Mouse (Mus musculus) thymus, postnatal 14 days (tissue): ENCODE results near the gene Prickle4.
A peak's percentile ranks its signal among the peaks of the same experiment; 100 is the strongest.

Source experiments
- DNase-seq: peaks from one replicate; pipeline ENCODE4 v3.0.0; 2021

Prickle4 gene

GRCm38 (mm10) chr17:47694503-47695336 is at the start of gene Prickle4:
Gene Prickle4, minus strand, starts transcription at chr17:47694736.
- peak; percentile 97 for DNase-seq

GRCm38 (mm10) chr17:47744086-47744485 is 49.5 kb upstream of the Prickle4 start:
- no peak for DNase-seq

- DNase-seq: peak; percentile 34
Measured at GRCm38 (mm10) chr17:47742991-47743734, 48.6 kb upstream of the Prickle4 start.

DNA sequence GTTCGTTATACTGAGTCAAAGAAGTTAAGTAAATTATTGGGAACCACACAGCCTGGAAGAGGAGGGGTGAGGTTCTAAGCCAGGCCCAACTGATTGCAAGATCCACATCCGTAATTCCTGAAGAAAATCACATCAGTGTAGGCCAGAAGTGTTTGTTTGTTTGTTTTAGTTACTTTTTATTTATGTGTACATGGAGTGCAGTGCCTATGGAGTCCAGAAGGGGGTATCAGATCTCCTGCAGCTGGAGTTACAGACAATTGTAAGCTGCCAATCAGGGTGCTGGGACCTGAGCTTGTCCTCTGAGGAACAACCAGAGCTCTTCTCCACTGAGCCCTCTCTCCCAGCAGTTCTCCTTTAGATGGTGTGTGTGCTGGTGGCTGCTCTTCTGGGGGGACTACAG is 45.6 kb upstream of the Prickle4 start:
- peak; percentile 20 for DNase-seq

- DNase-seq: peak; percentile 56
Measured at GRCm38 (mm10) chr17:47738879-47739798, 44.6 kb upstream of the Prickle4 start.

DNA sequence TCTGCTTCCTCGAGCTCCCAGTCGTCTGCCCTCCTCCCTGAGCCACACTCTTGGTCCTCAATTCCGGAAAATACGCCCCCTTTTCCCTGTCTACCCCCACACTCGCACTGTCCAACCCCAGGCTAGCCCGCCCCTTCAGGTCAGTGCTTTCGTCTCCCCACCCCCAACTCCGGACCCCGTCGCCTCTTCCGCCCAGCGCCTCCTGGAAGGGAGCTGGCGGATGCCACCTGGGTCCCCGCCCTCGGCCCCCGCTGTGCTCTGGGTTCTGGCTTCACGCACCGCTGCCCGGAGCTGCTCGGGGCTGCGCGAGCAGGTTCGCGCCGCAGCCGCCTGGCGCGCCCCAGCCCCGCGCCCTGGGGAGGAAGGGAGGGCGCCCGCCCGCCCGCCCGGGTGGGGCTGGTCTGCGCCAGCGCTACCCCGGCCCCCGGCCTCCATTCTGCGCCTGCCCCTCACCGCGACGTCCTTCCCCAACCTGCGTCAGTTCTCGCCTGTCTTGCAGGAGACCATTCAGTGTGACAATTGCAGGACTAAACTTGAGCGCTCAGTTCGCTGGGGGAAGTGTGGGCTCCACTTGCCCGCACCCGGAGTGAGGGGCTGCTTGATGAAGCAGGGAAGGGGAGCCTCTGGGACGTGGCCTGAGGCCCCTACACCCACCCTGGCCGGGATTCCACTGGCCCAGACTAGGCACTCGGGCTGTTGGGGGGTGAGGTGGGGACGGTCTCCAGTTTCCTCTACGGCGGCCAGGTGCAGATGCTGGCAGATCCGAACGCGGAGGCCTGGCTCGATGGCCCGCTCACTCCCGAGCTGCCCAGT is 43.7 kb upstream of the Prickle4 start:
- peak; percentile 69 for DNase-seq

- DNase-seq: peak; percentile 62
Measured at GRCm38 (mm10) chr17:47737271-47738065, 42.9 kb upstream of the Prickle4 start.

DNA sequence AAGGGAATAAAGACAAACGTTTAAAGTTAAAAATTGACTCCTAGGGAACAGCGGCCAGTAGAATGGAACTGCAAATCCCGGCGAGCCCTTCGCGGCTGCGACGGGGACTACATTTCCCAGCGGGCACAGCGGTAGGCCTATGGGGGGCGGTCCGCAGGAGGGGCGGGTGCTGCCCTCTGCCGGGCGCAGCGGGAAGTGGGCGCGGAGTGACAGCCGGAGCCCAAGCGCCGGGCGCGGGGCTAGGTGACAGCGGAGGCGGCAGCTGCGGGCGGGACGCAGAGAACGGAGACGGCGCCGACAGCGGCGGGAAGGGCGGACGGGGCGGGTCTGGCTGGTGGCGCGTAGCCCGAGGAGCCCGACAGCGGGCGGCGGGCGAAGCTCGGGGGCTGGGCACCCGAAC is 42.3 kb upstream of the Prickle4 start, which contains the start of gene Tfeb:
Gene Tfeb, plus strand, starts transcription at position 175 of the 400 bp plus-strand sequence.
- peak; percentile 99 for DNase-seq

GRCm38 (mm10) chr17:47735553-47736100 is 41.1 kb upstream of the Prickle4 start:
- DNase-seq: no peak

- no peak for DNase-seq
Measured at GRCm38 (mm10) chr17:47730633-47731575, 36.4 kb upstream of the Prickle4 start.

DNA sequence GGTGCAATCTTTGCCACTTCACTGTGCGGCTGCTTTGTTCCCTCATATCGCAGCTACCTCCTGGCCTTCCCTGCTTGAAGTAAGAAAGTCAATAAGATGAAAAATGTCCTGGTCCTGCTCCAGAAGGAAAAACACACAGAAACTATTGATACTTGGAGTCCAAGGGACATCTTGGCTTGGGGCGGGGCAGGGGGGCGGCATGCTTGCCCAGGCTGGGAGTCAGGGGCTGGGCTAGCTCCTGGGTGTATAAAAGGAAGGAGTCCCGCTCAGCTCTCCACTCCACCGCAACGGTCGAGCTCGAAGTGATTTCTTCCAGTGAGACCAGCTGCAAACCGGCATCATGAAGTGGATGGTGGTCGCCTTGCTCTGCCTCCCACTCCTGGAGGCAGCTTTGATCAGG is 32.0 kb upstream of the Prickle4 start, which contains the start of gene Pgc:
Gene Pgc, plus strand, starts transcription at position 277 of the 400 bp plus-strand sequence.
- no peak for DNase-seq

- no peak for DNase-seq
Measured at GRCm38 (mm10) chr17:47721183-47721582, 26.6 kb upstream of the Prickle4 start.

- no peak for DNase-seq
Measured at GRCm38 (mm10) chr17:47715037-47715436, 20.5 kb upstream of the Prickle4 start.

DNA sequence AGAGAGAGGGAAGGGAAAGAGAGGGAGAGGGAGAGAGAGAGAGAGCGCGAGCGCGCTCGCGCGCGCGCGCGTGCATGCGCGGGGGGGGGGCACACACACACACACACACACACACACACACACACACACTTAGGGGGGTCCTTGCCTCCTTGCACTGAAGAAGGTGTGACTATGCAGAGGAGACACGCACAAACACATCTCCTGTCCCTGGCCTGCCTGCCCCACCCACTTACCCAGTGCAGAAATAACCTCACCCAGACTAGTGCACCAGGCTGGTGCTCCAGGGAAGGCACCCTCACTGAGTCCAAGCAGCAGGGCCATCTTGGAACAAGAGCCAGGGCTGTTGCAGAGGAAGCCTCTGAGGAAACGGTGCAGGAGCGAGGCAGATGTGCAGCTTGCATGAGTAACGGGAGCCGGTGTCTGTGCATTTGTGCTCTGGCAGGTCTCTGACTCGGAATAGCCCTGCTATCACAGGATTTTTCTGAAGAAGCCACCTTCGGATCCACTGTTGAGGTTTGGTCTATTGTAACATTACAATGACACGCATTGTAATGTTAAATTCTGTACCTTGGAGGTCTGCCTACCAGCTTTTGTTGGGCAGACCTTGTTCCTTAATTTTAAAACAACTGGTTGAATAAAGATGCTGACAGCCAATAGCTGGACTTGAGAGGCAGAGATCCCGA is 18.5 kb upstream of the Prickle4 start:
- DNase-seq: no peak

DNA sequence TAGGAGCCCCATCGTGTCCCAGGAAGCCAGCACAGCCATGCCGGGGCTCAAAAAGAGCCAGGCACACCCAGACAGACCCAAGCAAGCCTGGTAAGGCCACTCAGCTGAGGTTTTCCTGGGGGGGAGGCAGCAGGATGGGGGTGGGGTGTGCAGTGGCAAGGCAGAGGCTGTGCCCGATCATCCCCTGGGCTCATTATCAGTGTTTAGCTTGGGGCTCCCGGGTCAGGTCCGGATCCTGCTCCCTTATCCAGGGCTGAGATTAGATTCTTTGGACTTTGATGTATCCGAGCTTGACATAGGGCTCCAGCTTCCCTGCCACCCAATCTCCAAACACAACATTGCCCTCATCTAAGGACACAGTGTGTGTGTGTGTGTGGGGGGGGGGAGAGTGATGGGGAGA is 17.3 kb upstream of the Prickle4 start:
- DNase-seq: no peak

- DNase-seq: no peak
Measured at GRCm38 (mm10) chr17:47710036-47710435, 15.5 kb upstream of the Prickle4 start.

- DNase-seq: no peak
Measured at GRCm38 (mm10) chr17:47708972-47709371, 14.4 kb upstream of the Prickle4 start.

GRCm38 (mm10) chr17:47707961-47708360 is 13.4 kb upstream of the Prickle4 start:
- DNase-seq: no peak

GRCm38 (mm10) chr17:47706196-47706595 is 11.7 kb upstream of the Prickle4 start:
- DNase-seq: no peak
